Mouse (Mus musculus) cortical plate, adult 2 months (tissue): Measurements from ENCODE around the gene Slc25a44.

Experiments
- CTCF ChIP-seq: fragments of 200-500 bp; IDR thresholded peaks from 2 replicates; pipeline ENCODE4 v1.5.1; 2011; ENCODE audit warnings: mild to moderate bottlenecking, control low read depth, low read length; ENCODE audit not compliant: insufficient read depth; ENCODE audit errors: extremely low read depth
- POLR2A ChIP-seq: fragments of 200-500 bp; IDR thresholded peaks from 2 replicates; pipeline ENCODE4 v1.6.1; 2011; ENCODE audit warnings: mild to moderate bottlenecking, low read length, control low read depth; ENCODE audit not compliant: insufficient read depth; ENCODE audit errors: extremely low read depth

GRCm38 (mm10) chr3:88422020-88422720, 2.8 kb downstream of the Slc25a44 start:
- TF ChIP-seq CTCF (no peak), POLR2A (no peak)
